Mouse (Mus musculus) neural tube, embryonic 15.5 days (tissue): ENCODE data around the gene Alx1. TPM values are rescaled to one million over a fixed set of nuclear protein-coding genes. Genes with fewer than 3 reads are reported as not detected.

Experiments used
- ATAC-seq: fragments of 200-750 bp; cut with Nextera tagmentation; 2 replicates; pipeline ENCODE4 v1.8.0; 2017; ENCODE audit warnings: mild to moderate bottlenecking, moderate TSS enrichment, moderate library complexity; ENCODE audit not compliant: low FRiP score
- H3K27ac ChIP-seq: fragments of 300-500 bp; sonication (generic); replicated peaks from 2 replicates; pipeline ENCODE4 v1.5.1; 2015; ENCODE audit warnings: mild to moderate bottlenecking, inconsistent platforms
- H3K27me3 ChIP-seq: fragments of 300-500 bp; sonication (generic); replicated peaks from 2 replicates; pipeline ENCODE4 v1.6.1; 2015; ENCODE audit warnings: inconsistent platforms
- H3K36me3 ChIP-seq: fragments of 300-500 bp; sonication (generic); 2 replicates; pipeline ENCODE4 v1.6.1; 2015; ENCODE audit warnings: inconsistent platforms
- H3K4me1 ChIP-seq: fragments of 300-500 bp; sonication (generic); 2 replicates; pipeline ENCODE4 v1.6.1; 2015; ENCODE audit warnings: inconsistent platforms
- H3K4me2 ChIP-seq: fragments of 300-500 bp; sonication (generic); 2 replicates; pipeline ENCODE4 v1.6.1; 2015; ENCODE audit warnings: inconsistent platforms, mild to moderate bottlenecking, moderate library complexity
- H3K4me3 ChIP-seq: fragments of 300-500 bp; sonication (generic); replicated peaks from 2 replicates; pipeline ENCODE4 v1.5.1; 2015; ENCODE audit warnings: mild to moderate bottlenecking, inconsistent platforms
- H3K9ac ChIP-seq: fragments of 300-500 bp; sonication (generic); replicated peaks from 2 replicates; pipeline ENCODE4 v1.6.1; 2015; ENCODE audit warnings: mild to moderate bottlenecking, inconsistent platforms
- H3K9me3 ChIP-seq: fragments of 300-500 bp; sonication (generic); replicated peaks from 2 replicates; pipeline ENCODE4 v1.6.1; 2016; ENCODE audit warnings: inconsistent platforms
- WGBS: fragments of 180-500 bp; shearing (Covaris S2); methylation state at CpG from one replicate; pipeline ENCODE4 v1.1.7; 2015; ENCODE audit warnings: mixed read lengths; 5-methylcytosine and 5-hydroxymethylcytosine counted together
- polyA plus RNA-seq: library from polyadenylated mRNA; unstranded; fragments of >200 nt; fragmentation: Nextera tagmentation; extraction: Ambion mirVana; gene quantifications from 2 replicates; pipeline ENCODE4 v1.2.1, GENCODE M21; 2015

The Alx1 gene
- polyA plus RNA-seq: 0.15 and 0.19 TPM in 2 replicates

DNA sequence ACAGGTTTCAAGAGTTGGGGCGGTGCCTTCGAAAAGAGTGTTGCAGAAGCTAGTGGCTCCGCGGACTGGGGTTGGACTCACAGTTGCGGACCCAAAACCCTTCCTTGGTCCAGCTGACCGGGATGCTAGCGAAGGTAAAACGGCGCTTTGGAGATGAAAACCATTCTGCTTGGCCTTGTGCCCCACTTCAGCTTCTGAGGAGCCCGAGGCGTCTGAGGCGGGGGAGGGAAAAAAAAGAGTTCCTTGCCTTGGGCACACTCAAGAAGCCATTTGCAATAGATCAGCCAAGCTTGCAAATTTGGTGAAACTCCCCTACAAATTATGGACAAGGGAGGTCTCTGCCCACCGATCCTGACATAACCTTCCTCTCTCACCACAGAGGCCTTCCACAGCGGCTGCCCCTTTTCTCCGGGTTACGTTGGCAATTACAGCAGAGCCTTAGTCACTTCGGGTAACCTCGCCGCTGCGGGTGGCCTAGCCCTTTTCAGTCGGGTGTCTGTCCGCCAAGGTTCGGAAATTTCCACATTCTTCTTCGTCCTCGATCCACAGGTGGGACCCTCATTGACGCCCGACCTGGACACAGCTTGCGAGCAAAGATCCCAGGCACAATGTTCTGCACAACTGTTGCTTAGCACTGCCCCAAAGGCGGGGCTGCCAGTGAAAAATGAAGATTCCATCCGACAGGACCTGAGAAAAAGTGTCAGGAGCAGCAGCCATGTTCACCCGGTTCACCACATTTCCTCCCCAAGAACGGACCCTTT is at the start of gene Alx1:
Alx1 (minus strand) TSS at position 486 of the 761 bp plus-strand sequence.
- no peak within 1 kb of the TSS for H3K9ac ChIP-seq
- no peak within 1 kb of the TSS for H3K27ac ChIP-seq
- peaks cover 15% of the 10 kb centered on the region for H3K4me1 ChIP-seq
- no peaks in the 10 kb centered on the region for H3K9me3 ChIP-seq
- WGBS: 2% methylated on average over 32 of the region's 32 CpGs
- H3K36me3 ChIP-seq: no peaks in the 10 kb centered on the region
- ATAC-seq: no peak
- no peak within 1 kb of the TSS for H3K4me3 ChIP-seq
- H3K27me3 ChIP-seq: peaks cover 69% of the 10 kb centered on the region
- H3K4me2 ChIP-seq: no peak within 1 kb of the TSS; the same call in 1 of the 2 replicates

DNA sequence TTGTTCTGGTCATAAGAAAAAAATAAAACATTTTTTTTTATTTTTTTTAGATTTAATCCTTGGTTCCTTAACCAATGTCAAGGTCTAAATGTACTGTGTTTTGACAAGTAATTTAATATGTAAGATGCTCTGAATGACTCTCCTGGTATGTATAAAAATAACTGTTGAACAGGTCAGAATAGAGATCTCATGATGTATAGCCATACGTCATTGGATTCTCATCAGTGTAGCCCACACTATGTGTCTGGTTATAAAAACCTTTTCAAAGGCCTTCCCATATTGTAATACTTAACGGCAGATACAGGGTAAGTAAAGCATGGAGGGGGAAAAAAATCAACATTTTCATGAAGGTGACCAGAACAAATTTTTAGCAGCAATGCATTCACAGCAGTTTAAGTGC is 19.6 kb upstream of the Alx1 start:
- H3K27me3 ChIP-seq: no peaks in the 10 kb centered on the region
- H3K4me2 ChIP-seq: no peak overlapping the region
- H3K9ac ChIP-seq: no peak overlapping the region
- H3K9me3 ChIP-seq: no peaks in the 10 kb centered on the region
- no peaks in the 10 kb centered on the region for H3K36me3 ChIP-seq
- no peaks in the 10 kb centered on the region for H3K4me1 ChIP-seq
- no peak overlapping the region for H3K27ac ChIP-seq
- H3K4me3 ChIP-seq: no peak overlapping the region
- 83% methylated on average over 2 of the region's 2 CpGs for WGBS
- no peak for ATAC-seq

DNA sequence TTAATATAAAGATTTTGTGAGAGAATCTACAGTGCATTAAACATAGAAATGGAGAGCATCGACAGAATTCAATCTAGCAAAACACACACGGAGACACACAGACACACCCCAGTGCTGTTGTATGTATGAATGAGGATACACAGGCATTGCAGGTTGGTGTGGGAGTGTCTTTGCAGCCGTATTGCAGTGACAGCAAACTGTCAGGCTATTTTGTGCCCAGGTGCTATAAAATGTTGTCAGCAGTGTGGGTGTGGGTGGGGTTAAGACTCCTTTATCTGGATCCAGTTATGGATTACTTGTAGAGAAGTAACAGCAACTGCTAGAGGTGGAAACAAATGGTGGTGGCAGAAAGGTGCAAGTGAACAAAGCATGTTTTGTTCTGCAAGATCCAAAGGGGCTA is 16.6 kb upstream of the Alx1 start:
- WGBS: 66% methylated on average over 3 of the region's 3 CpGs
- no peak overlapping the region for H3K9ac ChIP-seq
- ATAC-seq: no peak

DNA sequence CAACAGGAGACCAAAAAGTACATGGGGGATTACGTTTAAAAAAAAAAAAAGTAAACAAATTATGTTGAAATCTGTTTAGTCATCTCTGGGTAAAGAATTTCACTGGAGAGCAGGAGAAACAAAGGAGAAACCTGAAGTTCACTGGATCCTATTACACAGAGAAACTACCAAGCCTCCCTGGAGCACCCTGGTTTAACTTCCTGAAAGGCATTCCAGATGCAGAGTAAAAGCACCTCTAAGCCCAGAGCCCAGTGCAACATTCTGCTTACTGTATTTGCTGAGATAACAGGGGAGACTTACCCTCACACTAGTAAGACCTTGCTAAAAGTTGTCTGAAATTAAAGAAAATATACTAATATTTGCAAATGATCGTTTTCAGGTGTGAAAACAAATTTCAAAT is 15.0 kb upstream of the Alx1 start:
- Histone ChIP-seq H3K36me3 (no peaks in the 10 kb centered on the region), H3K9me3 (no peaks in the 10 kb centered on the region), H3K4me3 (no peak overlapping the region), H3K9ac (no peak overlapping the region), H3K27me3 (no peaks in the 10 kb centered on the region), H3K27ac (no peak overlapping the region), H3K4me1 (no peaks in the 10 kb centered on the region), H3K4me2 (no peak overlapping the region)
- 69% methylated on average over 2 of the region's 2 CpGs for WGBS
- no peak for ATAC-seq

More for the DNA sequence above, 16.6 kb upstream of the Alx1 start:
- no peaks in the 10 kb centered on the region for H3K4me1 ChIP-seq
- no peaks in the 10 kb centered on the region for H3K36me3 ChIP-seq
- H3K27ac ChIP-seq: no peak overlapping the region
- H3K4me3 ChIP-seq: no peak overlapping the region
- no peak overlapping the region for H3K4me2 ChIP-seq
- H3K27me3 ChIP-seq: no peaks in the 10 kb centered on the region
- no peaks in the 10 kb centered on the region for H3K9me3 ChIP-seq

DNA sequence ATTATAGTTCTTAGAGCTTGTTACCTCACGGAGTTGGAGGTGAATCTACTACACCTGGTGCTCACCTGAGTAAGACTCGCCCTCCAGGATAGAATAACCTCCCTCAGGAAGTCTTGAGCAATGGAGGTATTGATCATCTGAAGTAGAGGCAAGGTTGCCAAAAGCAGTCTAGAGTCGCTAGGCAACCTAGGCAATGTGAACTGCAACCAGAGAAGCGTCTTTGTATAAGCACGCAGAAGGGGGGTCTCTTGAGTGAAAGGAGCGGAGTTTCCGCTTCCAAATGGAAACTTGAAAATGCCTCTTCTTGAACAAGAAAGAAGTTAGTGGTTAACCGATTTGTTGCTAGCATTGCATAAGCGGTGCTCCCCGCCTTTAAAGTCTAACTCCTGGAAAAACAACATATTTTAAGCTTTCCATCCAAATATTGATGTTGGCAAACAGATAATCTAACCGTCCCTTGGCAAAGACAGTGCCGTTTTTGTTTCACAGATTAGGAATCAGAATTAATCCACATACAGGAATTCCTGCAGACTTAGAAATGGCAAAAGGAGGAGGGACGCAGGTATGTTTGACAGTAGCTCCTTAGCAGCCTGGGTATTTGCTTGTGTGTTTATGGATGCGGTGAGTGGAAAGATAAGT is 5.1 kb upstream of the Alx1 start:
- no peak overlapping the region for H3K4me3 ChIP-seq
- H3K27ac ChIP-seq: no peak overlapping the region
- no peak overlapping the region for H3K9ac ChIP-seq
- H3K4me2 ChIP-seq: no peak overlapping the region
- WGBS: 2% methylated on average over 14 of the region's 14 CpGs
- H3K27me3 ChIP-seq: peaks cover 51% of the 10 kb centered on the region
- no peaks in the 10 kb centered on the region for H3K36me3 ChIP-seq
- no peaks in the 10 kb centered on the region for H3K9me3 ChIP-seq
- ATAC-seq: no peak
- no peaks in the 10 kb centered on the region for H3K4me1 ChIP-seq

DNA sequence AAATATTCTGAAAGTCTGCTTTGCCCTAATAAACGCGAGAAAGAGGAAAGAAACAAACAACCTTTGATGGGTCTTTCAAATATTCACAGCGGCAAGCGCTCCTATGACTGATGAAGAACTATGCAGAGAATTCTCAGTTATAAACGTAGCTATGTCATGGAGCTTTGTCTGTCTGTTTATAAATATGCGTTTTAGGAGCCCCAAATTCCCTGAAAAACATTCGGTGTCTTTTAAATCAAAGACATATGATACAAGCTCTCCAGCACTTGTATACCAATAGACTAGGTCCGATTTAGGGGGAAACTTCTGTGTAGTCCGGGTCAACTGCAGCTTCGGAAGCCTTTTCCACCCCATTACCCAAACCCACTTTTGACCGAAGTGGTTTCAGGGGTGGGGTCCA is 916 bp upstream of the Alx1 start:
- ATAC-seq: no peak
- H3K9ac ChIP-seq: no peak overlapping the region
- no peak overlapping the region for H3K4me3 ChIP-seq
- H3K27me3 ChIP-seq: peaks cover 72% of the 10 kb centered on the region
- no peaks in the 10 kb centered on the region for H3K9me3 ChIP-seq
- H3K27ac ChIP-seq: no peak overlapping the region
- H3K4me2 ChIP-seq: no peak overlapping the region
- H3K36me3 ChIP-seq: no peaks in the 10 kb centered on the region
- peaks cover 15% of the 10 kb centered on the region for H3K4me1 ChIP-seq
- WGBS: 2% methylated on average over 11 of the region's 11 CpGs

DNA sequence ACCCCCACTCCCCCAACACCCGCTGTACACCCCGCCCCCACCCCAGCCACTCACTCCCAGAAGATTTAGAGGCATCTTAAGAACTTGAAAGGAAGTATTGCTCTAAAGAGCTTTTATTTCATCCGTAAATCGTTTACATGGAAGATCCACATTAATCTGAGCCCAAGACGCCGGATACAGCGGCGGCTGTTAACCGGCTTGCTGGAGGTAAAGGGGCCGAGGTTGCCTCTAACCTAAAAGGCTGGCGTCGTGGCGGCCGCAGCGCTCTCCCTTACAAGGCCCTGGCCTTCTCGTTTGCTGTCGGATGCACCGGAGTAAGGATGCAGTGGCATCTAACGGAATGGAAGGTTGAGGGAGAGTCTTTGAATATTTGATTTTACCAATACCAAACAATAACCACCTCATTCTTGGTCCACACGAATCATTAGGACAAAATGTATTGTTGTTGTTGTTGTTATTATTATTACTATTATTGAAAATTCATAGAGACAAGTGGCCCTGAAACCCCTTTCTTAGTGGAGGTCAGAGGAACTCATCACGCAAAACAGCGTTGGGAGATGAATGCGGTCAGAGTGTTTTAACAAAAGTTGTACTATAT is 784 bp downstream of the Alx1 start:
- peaks cover 15% of the 10 kb centered on the region for H3K4me1 ChIP-seq
- WGBS: 2% methylated on average over 23 of the region's 23 CpGs
- H3K27ac ChIP-seq: no peak overlapping the region
- H3K9ac ChIP-seq: no peak overlapping the region
- H3K4me3 ChIP-seq: no peak overlapping the region
- no peak for ATAC-seq
- H3K36me3 ChIP-seq: no peaks in the 10 kb centered on the region
- peak overlapping the region; percentile 52; the same call in 1 of the 2 replicates for H3K4me2 ChIP-seq
- H3K9me3 ChIP-seq: no peaks in the 10 kb centered on the region
- H3K27me3 ChIP-seq: peaks cover 63% of the 10 kb centered on the region

DNA sequence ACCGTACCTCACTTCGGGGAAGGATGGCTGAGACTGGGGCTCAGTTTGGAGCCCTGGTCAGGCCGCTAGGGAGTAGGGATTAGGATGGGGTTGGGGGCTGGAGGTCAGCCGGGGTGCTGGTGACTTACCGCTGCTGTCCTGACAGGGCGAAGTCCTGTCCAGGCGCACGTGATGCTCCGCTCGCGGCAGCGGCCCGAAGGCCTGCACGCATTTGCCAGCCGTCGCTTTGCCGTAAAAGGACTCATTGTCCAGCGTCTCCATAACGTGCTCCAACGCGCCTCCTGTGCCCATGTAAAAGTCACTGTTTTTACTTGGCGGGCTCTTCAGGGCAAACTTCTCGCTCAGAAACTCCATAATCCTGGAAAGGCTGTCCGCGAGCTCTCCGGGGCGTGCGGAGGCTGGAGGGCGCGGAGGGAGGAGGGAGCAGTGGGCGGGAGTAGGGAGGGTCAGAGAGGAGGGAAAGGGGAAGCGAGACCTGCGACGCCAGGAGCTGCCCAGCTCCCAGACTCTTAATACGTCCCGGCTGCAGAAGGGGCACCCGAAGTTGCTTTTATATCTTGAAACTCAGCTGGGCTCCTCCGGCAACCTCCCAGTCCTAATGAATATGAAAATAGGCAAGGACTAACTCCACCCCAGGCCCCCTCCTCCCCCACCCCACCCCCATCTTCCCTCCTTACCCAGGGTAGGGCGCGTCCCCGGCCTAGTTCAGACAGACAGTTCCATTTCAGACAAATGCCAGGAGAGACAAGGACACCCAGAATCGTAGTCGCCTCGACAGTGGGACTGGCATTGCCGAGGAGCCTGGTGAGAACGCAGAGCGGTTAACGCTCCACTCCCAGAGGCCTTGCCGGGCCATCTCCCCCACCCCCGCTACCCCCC is 1.5 kb downstream of the Alx1 start:
- Histone ChIP-seq H3K27ac (no peak overlapping the region), H3K4me3 (peak overlapping the region; percentile 23), H3K9ac (no peak overlapping the region), H3K36me3 (no peaks in the 10 kb centered on the region), H3K9me3 (no peaks in the 10 kb centered on the region), H3K4me1 (peaks cover 15% of the 10 kb centered on the region), H3K4me2 (peak overlapping the region; percentile 52), H3K27me3 (peaks cover 66% of the 10 kb centered on the region)
- under 1% methylated on average over 50 of the region's 50 CpGs for WGBS
- ATAC-seq: peak; percentile 51; the same call in 1 of the 2 replicates

DNA sequence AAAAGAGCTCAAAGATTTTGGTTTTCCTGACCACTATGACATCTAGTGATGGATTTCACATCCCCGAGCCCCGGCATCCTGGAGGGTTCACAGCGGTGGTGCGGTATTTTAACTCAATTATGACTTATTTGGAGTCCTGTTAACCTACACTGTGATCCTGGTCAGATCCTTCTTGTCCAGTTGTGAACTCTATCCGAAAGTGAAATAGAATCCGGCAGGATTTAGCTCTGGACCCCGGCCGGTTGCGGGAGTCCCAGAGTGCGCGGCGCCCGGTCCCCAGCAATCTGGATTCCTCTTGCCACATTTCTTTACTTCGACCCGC is 2.1 kb downstream of the Alx1 start:
- Histone ChIP-seq H3K4me3 (peak overlapping the region; percentile 23; the same call in 1 of the 2 replicates), H3K27ac (no peak overlapping the region), H3K9me3 (no peaks in the 10 kb centered on the region), H3K9ac (no peak overlapping the region), H3K36me3 (no peaks in the 10 kb centered on the region), H3K4me1 (peaks cover 15% of the 10 kb centered on the region), H3K4me2 (peak overlapping the region; percentile 52; the same call in 1 of the 2 replicates), H3K27me3 (peaks cover 62% of the 10 kb centered on the region)
- no peak; the same call in 1 of the 2 replicates for ATAC-seq
- under 1% methylated on average over 15 of the region's 15 CpGs for WGBS

DNA sequence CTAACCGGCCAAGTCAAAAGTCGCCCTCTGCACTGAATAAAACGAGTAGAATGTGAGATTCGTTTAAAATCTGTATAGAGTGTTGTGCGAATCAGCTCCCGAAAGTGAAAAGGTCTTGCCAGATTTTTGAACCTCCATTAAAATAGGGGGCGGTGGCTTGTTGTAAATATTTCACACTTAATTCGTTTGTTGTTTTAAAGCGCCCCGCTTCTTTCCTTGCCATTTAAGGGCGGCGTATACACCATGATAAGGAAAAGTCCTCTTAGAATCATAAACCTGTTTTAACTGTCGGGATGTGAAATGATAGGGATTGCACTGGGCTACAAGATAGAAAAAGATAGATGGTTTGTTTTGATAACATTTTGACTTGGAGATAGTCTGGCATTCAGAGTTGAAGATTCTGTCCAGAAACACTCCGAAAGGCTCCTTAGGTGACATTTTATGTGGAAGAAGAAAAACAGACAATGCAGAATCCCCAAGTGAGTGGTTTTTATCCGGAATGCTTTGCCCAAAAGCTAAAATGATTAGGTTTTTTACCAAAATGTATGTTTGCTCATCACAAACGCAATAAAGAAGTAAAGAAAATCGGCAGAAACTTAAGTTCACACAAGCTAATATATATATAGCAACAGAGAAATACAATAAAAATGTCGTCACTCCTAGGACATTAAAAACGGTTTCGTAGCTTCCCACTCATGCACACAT is 2.6 kb downstream of the Alx1 start:
- H3K4me3 ChIP-seq: no peak overlapping the region

More for the DNA sequence above, 2.6 kb downstream of the Alx1 start:
- H3K36me3 ChIP-seq: no peaks in the 10 kb centered on the region
- H3K9me3 ChIP-seq: no peaks in the 10 kb centered on the region
- no peak for ATAC-seq
- peaks cover 61% of the 10 kb centered on the region for H3K27me3 ChIP-seq
- H3K4me1 ChIP-seq: peaks cover 15% of the 10 kb centered on the region
- H3K4me2 ChIP-seq: no peak overlapping the region
- H3K9ac ChIP-seq: no peak overlapping the region
- WGBS: 1% methylated on average over 20 of the region's 20 CpGs
- no peak overlapping the region for H3K27ac ChIP-seq
